ENCODE assay signal across 22 mouse cellular contexts in genomic region chr2:135787415-135787814, GRCm38 (mm10).
A peak's percentile ranks its signal among the peaks of the same experiment; 100 is the strongest.
DNase-seq lines count a peak whose midpoint lies in the region; ATAC-seq and TF ChIP-seq lines count a peak whose summit lies in the region.
"Had no signal": no experiment of that assay in that cellular context is flagged by ENCODE, and none has a peak within 500 bp of the region (broad histone marks: within the 10 kb centered on the region; RNA-seq: fewer than 3 reads in every experiment).

No protein-coding gene starts in this region.

- peak; percentile 82 for DNase-seq in heart, adult 11 months
- no peak for DNase-seq in stomach, postnatal 0 days (ENCODE audit: low spot score)
- DNase-seq in forebrain, embryonic 14.5 days (ENCODE audit: low spot score) = no peak
- no peak for DNase-seq in layer of hippocampus, adult 9-11 months
- no peak for DNase-seq in lung, postnatal 0 days (ENCODE audit: low spot score)
- DNase-seq: adrenal gland, adult 2 months; adrenal gland, adult 8-10 months; adrenal gland, postnatal 10 days; adrenal gland, postnatal 14 days; adrenal gland, postnatal 25 days; adrenal gland, postnatal 36 days; B cell, adult 2 months; cerebellum, adult 11 months; cerebellum, adult 11-12 months had no signal

- H3K4me3 ChIP-seq in heart, embryonic 12.5 days = no peak overlapping the region
- H3K4me3 ChIP-seq in stomach, postnatal 0 days (ENCODE audit: low read depth, low read length) = no peak overlapping the region
- H3K4me3 ChIP-seq in forebrain, embryonic 14.5 days (ENCODE audit: low read depth, low read length) = no peak overlapping the region
- H3K4me3 ChIP-seq in lung, postnatal 0 days (ENCODE audit: low read depth, low read length) = no peak overlapping the region

- no peak overlapping the region for H3K9ac ChIP-seq in heart, embryonic 12.5 days
- H3K9ac ChIP-seq in stomach, postnatal 0 days (ENCODE audit: low read length) = no peak overlapping the region
- H3K9ac ChIP-seq in forebrain, embryonic 14.5 days (ENCODE audit: low read length) = no peak overlapping the region
- H3K9ac ChIP-seq in lung, postnatal 0 days (replicated peaks; ENCODE audit: low read depth) = no peak overlapping the region

- H3K27me3 ChIP-seq in heart, embryonic 12.5 days (replicated peaks) = no peaks in the 10 kb centered on the region
- H3K27me3 ChIP-seq in stomach, postnatal 0 days (ENCODE audit: control insufficient read depth, insufficient read depth, low read length) = no peaks in the 10 kb centered on the region
- H3K27me3 ChIP-seq in forebrain, embryonic 14.5 days (replicated peaks; ENCODE audit: control insufficient read depth, insufficient read depth, low read length) = no peaks in the 10 kb centered on the region
- no peaks in the 10 kb centered on the region for H3K27me3 ChIP-seq in lung, postnatal 0 days (replicated peaks; ENCODE audit: insufficient read depth, low read length)
- H3K27me3 ChIP-seq: CH12.LX, Patski had no signal

- no peak overlapping the region for H3K4me2 ChIP-seq in heart, embryonic 12.5 days
- no peak overlapping the region for H3K4me2 ChIP-seq in stomach, postnatal 0 days (replicated peaks; ENCODE audit: low read depth)
- no peak overlapping the region for H3K4me2 ChIP-seq in forebrain, embryonic 14.5 days (ENCODE audit: low read length)
- H3K4me2 ChIP-seq in lung, postnatal 0 days (replicated peaks; ENCODE audit: low read depth, low read length) = no peak overlapping the region

- WGBS in heart, embryonic 12.5 days = 87% methylated on average over 6 of the region's 6 CpGs
- 81% methylated on average over 6 of the region's 6 CpGs for WGBS in stomach, postnatal 0 days
- WGBS in forebrain, embryonic 14.5 days = 96% methylated on average over 6 of the region's 6 CpGs
- WGBS in lung, postnatal 0 days = 93% methylated on average over 6 of the region's 6 CpGs

- H3K4me1 ChIP-seq in heart, embryonic 12.5 days (replicated peaks) = no peaks in the 10 kb centered on the region
- no peaks in the 10 kb centered on the region for H3K4me1 ChIP-seq in stomach, postnatal 0 days (replicated peaks; ENCODE audit: control insufficient read depth, insufficient read depth)
- H3K4me1 ChIP-seq in forebrain, embryonic 14.5 days (ENCODE audit: control insufficient read depth, insufficient read depth, low read length) = no peaks in the 10 kb centered on the region
- no peaks in the 10 kb centered on the region for H3K4me1 ChIP-seq in lung, postnatal 0 days (ENCODE audit: insufficient read depth, low read depth, low read length)

- no peaks in the 10 kb centered on the region for H3K9me3 ChIP-seq in heart, embryonic 12.5 days (replicated peaks)
- H3K9me3 ChIP-seq in stomach, postnatal 0 days (ENCODE audit: control insufficient read depth, low read length) = no peaks in the 10 kb centered on the region
- H3K9me3 ChIP-seq in forebrain, embryonic 14.5 days (replicated peaks; ENCODE audit: control insufficient read depth, low read length) = no peaks in the 10 kb centered on the region
- H3K9me3 ChIP-seq in lung, postnatal 0 days (ENCODE audit: low read length) = no peaks in the 10 kb centered on the region

- no peaks in the 10 kb centered on the region for H3K36me3 ChIP-seq in heart, embryonic 12.5 days
- H3K36me3 ChIP-seq in stomach, postnatal 0 days (ENCODE audit: control insufficient read depth, insufficient read depth, low read length) = no peaks in the 10 kb centered on the region
- no peaks in the 10 kb centered on the region for H3K36me3 ChIP-seq in forebrain, embryonic 14.5 days (ENCODE audit: control insufficient read depth, insufficient read depth, low read length)
- H3K36me3 ChIP-seq in lung, postnatal 0 days (ENCODE audit: insufficient read depth, low read length) = no peaks in the 10 kb centered on the region
- H3K36me3 ChIP-seq: G1E had no signal

- no peak for TF ChIP-seq EP300 in stomach, postnatal 0 days (optimal IDR thresholded peaks at IDR 0.05)
- TF ChIP-seq EP300 in lung, postnatal 0 days (IDR thresholded peaks at IDR 0.05) = no peak

- H3K27ac ChIP-seq in heart, embryonic 12.5 days (ENCODE audit: poor library complexity, severe bottlenecking) = no peak overlapping the region
- no peak overlapping the region for H3K27ac ChIP-seq in stomach, postnatal 0 days (replicated peaks)
- no peak overlapping the region for H3K27ac ChIP-seq in forebrain, embryonic 14.5 days (ENCODE audit: low read depth, low read length)
- no peak overlapping the region for H3K27ac ChIP-seq in lung, postnatal 0 days (ENCODE audit: low read length)

- ATAC-seq in heart, embryonic 12.5 days (ENCODE audit: insufficient number of reproducible peaks, low FRiP score) = no peak
- ATAC-seq in megakaryocyte progenitor cell, adult 5-6 weeks (replicated peaks; ENCODE audit: poor library complexity) = peak; percentile 34; the same call in 1 of the 2 replicates
- peak; percentile 57; the same call in 1 of the 2 replicates for ATAC-seq in megakaryocyte-erythroid progenitor cell, adult 5-6 weeks (replicated peaks; ENCODE audit: low FRiP score, low TSS enrichment, poor library complexity, severe bottlenecking)
- peak; percentile 60; the same call in 1 of the 2 replicates for ATAC-seq in stomach, postnatal 0 days (ENCODE audit: low FRiP score, low TSS enrichment)
- ATAC-seq in forebrain, embryonic 14.5 days = no peak
- no peak for ATAC-seq in lung, postnatal 0 days
- ATAC-seq: activated CD4-positive, CD25-positive, alpha-beta regulatory T cell, adult 4 months; CD4-positive, CD25-positive, alpha-beta regulatory T cell, adult 4 months; Patski had no signal

- no peak for TF ChIP-seq CTCF in stomach, postnatal 0 days (IDR thresholded peaks at IDR 0.05; ENCODE audit: low read depth)
- TF ChIP-seq CTCF in lung, postnatal 0 days (IDR thresholded peaks at IDR 0.05) = no peak

Comparison
In these comparisons a context has a peak if more than half of its experiments do, and no peak if none do; other contexts are left out.
1. ATAC-seq: peak in megakaryocyte progenitor cell, adult 5-6 weeks (single experiment), megakaryocyte-erythroid progenitor cell, adult 5-6 weeks (single experiment) and stomach, postnatal 0 days (single experiment); none in heart, embryonic 12.5 days (single experiment), forebrain, embryonic 14.5 days (single experiment) and lung, postnatal 0 days (single experiment).